Mouse (Mus musculus) brain, adult 10 weeks (tissue): Measurements from ENCODE around the gene 1700010B08Rik. TPM values are rescaled to one million over a fixed set of nuclear protein-coding genes. Genes with fewer than 3 reads are reported as not detected.

Source experiments
- polyA plus RNA-seq: library from polyadenylated mRNA; stranded (reverse); fragments of 350-450 nt; fragmentation: Illumina TruSeq; extraction: RNeasy Lipid Tissue Mini Kit (QIAGEN cat#74804); gene quantifications from one replicate; pipeline ENCODE4 v1.2.3, GENCODE M21; 2015; ENCODE audit warnings: low read depth, low replicate concordance

1700010B08Rik gene
- not detected for polyA plus RNA-seq

DNA sequence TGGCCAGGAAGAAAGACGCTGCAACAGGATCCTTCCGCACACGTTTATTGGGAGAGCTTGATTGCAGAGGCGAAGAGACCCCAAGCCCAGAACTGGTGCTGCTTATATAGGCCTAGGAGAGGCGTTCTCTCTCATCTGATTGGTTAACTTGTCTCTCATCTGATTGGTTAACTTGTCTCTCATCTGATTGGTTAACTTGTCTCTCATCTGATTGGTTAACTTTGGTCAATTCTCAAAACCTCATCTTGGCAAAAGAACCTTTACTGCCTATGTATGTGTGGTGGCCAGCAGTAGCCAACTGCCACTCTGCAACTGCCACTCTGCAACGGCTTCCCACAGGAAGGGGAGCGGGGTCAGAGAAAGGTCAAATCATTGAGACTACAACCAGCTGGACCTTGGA, at the start of gene 1700010B08Rik:
1700010B08Rik (plus strand) TSS at position 301 of the 400 bp plus-strand sequence.

GRCm38 (mm10) chr2:173737222-173737989, 18.2 kb downstream of the 1700010B08Rik start, which contains the start of gene Vapb:
TSS of gene Vapb (plus strand) at chr2:173737511.

Other genes with a start within 250 kb of the 1700010B08Rik start
- gene 1700021F07Rik, start 196.8 kb upstream of the 1700010B08Rik start, polyA plus RNA-seq: not detected
- not detected for gene Ankrd60, start 141.1 kb upstream of the 1700010B08Rik start, polyA plus RNA-seq
- 18.6 TPM for gene Rab22a, start 59.7 kb upstream of the 1700010B08Rik start, polyA plus RNA-seq
- gene Vapb, start 18.1 kb downstream of the 1700010B08Rik start, polyA plus RNA-seq: 131 TPM